Mouse (Mus musculus) embryonic facial prominence, embryonic 13.5 days (tissue): ENCODE measurements around the gene Cckar. TPM values are rescaled to one million over a fixed set of nuclear protein-coding genes. Genes with fewer than 3 reads are reported as not detected.

Source experiments
- ATAC-seq: fragments of 200-750 bp; cut with Nextera tagmentation; 2 replicates; pipeline ENCODE4 v1.8.0; 2017; ENCODE audit warnings: low read depth; ENCODE audit not compliant: insufficient number of reproducible peaks, insufficient read depth, low FRiP score, low TSS enrichment
- H3K27ac ChIP-seq: fragments of 300-500 bp; sonication (generic); 2 replicates; pipeline ENCODE4 v1.5.1; 2015; ENCODE audit warnings: moderate library complexity, mild to moderate bottlenecking, inconsistent platforms
- H3K27me3 ChIP-seq: fragments of 300-500 bp; sonication (generic); 2 replicates; pipeline ENCODE4 v1.6.1; 2015; ENCODE audit warnings: mild to moderate bottlenecking, inconsistent platforms
- H3K36me3 ChIP-seq: fragments of 300-500 bp; sonication (generic); 2 replicates; pipeline ENCODE4 v1.6.1; 2015; ENCODE audit warnings: mild to moderate bottlenecking, inconsistent platforms
- H3K4me1 ChIP-seq: fragments of 300-500 bp; sonication (generic); 2 replicates; pipeline ENCODE4 v1.6.1; 2015; ENCODE audit warnings: inconsistent platforms
- H3K4me2 ChIP-seq: fragments of 300-500 bp; sonication (generic); 2 replicates; pipeline ENCODE4 v1.6.1; 2015; ENCODE audit warnings: moderate library complexity, mild to moderate bottlenecking, inconsistent platforms
- H3K4me3 ChIP-seq: fragments of 300-500 bp; sonication (generic); 2 replicates; pipeline ENCODE4 v1.5.1; 2015; ENCODE audit warnings: mild to moderate bottlenecking, inconsistent platforms
- H3K9ac ChIP-seq: fragments of 300-500 bp; sonication (generic); 2 replicates; pipeline ENCODE4 v1.6.1; 2015; ENCODE audit warnings: mild to moderate bottlenecking, inconsistent platforms
- H3K9me3 ChIP-seq: fragments of 300-500 bp; sonication (generic); 2 replicates; pipeline ENCODE4 v1.6.1; 2016; ENCODE audit warnings: inconsistent platforms
- WGBS: fragments of 180-500 bp; shearing (Covaris S2); methylation state at CpG from one replicate; pipeline ENCODE4 v1.1.7; 2015; ENCODE audit warnings: mixed read lengths; 5-methylcytosine and 5-hydroxymethylcytosine counted together
- polyA plus RNA-seq: library from polyadenylated mRNA; unstranded; fragments of >200 nt; fragmentation: Nextera tagmentation; extraction: Ambion mirVana; gene quantifications from 2 replicates; pipeline ENCODE4 v1.2.1, GENCODE M21; 2015

Cckar gene
- 0.26 and 0.37 TPM in 2 replicates for polyA plus RNA-seq

DNA sequence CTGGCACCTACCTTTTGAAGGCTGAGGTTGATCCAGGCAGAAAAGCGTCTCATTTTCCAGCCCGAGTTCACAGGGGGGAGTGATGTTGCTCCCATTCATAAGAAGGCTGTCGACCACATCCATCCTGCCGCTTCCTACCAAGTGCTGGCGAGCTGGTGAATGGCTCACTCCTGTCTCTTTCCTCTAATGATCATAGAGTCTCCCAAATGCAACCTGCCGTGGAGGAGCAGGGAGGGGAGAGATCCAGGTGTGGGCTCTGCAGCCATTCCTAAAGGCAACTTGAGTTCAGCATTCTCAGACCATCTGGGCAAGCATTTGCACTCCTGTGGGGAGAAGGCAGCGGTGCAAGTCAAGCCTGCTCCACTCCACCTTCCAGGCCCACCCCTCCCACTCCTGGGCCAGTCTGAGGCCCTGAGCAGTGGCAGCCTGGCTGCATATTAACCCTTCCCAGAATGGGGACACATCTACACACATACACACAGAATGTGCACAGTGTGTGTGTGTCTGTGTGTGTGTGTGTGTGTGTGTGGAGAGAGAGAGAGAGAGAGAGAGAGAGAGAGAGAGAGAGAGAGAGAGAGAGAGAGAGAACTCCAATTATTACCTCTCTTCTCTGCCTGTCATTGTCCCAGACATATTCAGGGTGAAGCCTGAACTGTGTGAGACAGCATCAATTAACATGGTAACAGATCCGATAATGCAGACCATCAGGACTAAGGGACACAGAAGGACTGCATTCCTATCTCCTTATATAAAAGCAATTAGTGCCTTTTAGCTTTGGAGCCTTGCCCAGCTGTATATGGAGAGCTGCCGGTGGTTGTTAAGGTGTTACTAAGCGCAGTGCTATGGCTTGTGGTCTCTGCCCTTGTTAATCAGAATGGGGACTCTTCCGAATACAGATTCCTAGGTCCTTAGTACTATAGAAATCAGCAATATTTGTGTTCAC is at the start of gene Cckar:
Cckar (minus strand) TSS at position 471 of the 943 bp plus-strand sequence.
- H3K4me1 ChIP-seq = peaks cover 11% of the 10 kb centered on the region
- H3K36me3 ChIP-seq = no peaks in the 10 kb centered on the region
- no peak within 1 kb of the TSS for H3K9ac ChIP-seq
- ATAC-seq = peak; percentile 59; the same call in 1 of the 2 replicates
- H3K4me3 ChIP-seq = no peak within 1 kb of the TSS
- peak within 1 kb of the TSS; percentile 16; the same call in 1 of the 2 replicates for H3K4me2 ChIP-seq
- no peaks in the 10 kb centered on the region for H3K27me3 ChIP-seq
- H3K9me3 ChIP-seq = no peaks in the 10 kb centered on the region
- H3K27ac ChIP-seq = no peak within 1 kb of the TSS
- WGBS = 31% methylated on average over 11 of the region's 11 CpGs

DNA sequence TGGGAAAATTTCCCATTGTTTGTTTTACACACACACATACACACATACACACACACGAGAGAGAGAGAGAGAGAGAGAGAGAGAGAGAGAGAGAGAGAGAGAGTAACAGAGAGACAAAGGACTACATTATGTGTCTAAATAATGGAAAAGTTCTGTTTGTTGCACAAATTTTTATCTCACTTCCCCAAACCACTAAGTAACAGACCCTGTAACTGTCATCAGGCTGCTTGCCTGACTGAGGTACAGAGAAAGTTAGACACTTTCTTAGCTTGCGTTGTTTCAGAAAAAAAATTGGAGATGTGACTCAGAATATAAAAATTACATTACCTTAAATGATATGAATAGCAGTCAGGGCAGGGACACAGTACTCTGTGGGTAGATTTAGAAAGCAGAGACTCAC is 36.6 kb upstream of the Cckar start:
- H3K9ac ChIP-seq = no peak overlapping the region
- H3K36me3 ChIP-seq = no peaks in the 10 kb centered on the region
- 77% methylated on average over 2 of the region's 2 CpGs for WGBS
- H3K4me3 ChIP-seq = no peak overlapping the region
- no peaks in the 10 kb centered on the region for H3K9me3 ChIP-seq
- no peaks in the 10 kb centered on the region for H3K27me3 ChIP-seq
- H3K4me1 ChIP-seq = no peaks in the 10 kb centered on the region
- no peak overlapping the region for H3K4me2 ChIP-seq
- H3K27ac ChIP-seq = no peak overlapping the region
- no peak for ATAC-seq

DNA sequence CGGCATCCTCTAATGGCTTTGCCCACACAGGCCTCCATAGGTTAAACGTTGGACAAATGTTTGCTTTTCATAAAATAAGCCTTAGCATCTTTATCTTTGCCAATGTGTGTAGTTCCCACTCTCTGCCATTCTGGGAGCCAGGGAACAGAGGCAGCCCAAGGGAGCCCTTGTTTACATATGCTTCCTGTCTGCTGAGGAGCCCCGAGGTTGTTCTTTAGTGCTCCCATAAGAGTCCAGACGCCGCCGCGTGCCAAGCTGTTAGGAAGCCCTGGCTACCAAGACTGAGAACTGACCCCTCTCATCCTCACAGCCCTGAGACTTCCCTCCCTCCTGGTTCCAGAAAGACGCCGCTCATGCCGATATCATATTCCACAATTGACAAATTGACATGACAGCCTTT is 25.4 kb upstream of the Cckar start:
- no peak for ATAC-seq
- H3K27ac ChIP-seq = no peak overlapping the region
- no peak overlapping the region for H3K9ac ChIP-seq
- H3K36me3 ChIP-seq = no peaks in the 10 kb centered on the region
- no peaks in the 10 kb centered on the region for H3K27me3 ChIP-seq
- H3K4me3 ChIP-seq = no peak overlapping the region
- no peak overlapping the region for H3K4me2 ChIP-seq
- no peaks in the 10 kb centered on the region for H3K9me3 ChIP-seq
- no peaks in the 10 kb centered on the region for H3K4me1 ChIP-seq
- WGBS = 59% methylated on average over 10 of the region's 10 CpGs

DNA sequence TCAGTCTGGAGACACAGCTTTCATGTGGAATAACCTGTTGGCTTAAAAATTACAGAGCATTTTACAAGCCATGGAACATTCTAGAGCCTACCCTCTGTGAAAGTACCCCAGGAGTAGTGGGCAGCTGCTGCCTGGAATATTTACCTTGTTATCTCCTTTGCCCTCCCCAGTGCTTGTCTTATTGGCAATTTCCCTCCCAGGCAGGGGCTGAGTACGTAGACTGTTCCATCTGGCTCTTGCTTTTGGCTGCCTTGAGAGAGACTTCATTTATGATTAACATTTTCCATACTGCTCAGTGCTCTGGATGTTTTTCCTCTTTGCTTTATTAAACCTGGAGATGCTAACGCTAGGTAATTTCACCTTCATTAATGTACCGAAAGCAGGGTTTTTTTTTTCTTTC is 20.1 kb upstream of the Cckar start:
- H3K4me3 ChIP-seq = no peak overlapping the region
- no peak for ATAC-seq
- H3K4me2 ChIP-seq = no peak overlapping the region
- H3K36me3 ChIP-seq = no peaks in the 10 kb centered on the region
- no peak overlapping the region for H3K9ac ChIP-seq
- 76% methylated on average over 3 of the region's 3 CpGs for WGBS
- no peaks in the 10 kb centered on the region for H3K9me3 ChIP-seq
- H3K4me1 ChIP-seq = no peaks in the 10 kb centered on the region
- H3K27me3 ChIP-seq = no peaks in the 10 kb centered on the region
- H3K27ac ChIP-seq = no peak overlapping the region

DNA sequence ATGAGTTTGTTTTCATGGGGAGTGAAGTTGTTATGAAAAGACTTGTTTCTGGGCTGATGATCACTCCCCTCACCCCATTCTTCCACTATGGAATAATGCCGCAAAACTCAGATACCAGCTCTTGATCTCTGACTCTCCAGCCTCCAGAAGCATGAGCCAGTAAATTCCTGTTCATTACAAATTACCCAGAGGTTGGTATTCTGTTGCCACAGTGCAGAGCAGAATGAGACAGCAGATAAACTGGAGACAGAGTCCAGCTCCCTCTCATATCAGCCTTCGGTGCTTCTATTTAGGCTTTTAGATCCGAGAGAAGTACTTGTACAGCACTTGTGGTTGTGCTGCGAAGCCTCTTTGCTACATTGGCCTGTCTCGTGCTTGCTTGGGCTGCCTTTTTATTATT is 18.5 kb upstream of the Cckar start:
- Histone ChIP-seq H3K4me1 (no peaks in the 10 kb centered on the region), H3K27me3 (no peaks in the 10 kb centered on the region), H3K9ac (no peak overlapping the region), H3K36me3 (no peaks in the 10 kb centered on the region), H3K27ac (no peak overlapping the region), H3K4me3 (no peak overlapping the region), H3K9me3 (no peaks in the 10 kb centered on the region), H3K4me2 (no peak overlapping the region)
- WGBS = 84% methylated on average over 5 of the region's 5 CpGs
- no peak for ATAC-seq

DNA sequence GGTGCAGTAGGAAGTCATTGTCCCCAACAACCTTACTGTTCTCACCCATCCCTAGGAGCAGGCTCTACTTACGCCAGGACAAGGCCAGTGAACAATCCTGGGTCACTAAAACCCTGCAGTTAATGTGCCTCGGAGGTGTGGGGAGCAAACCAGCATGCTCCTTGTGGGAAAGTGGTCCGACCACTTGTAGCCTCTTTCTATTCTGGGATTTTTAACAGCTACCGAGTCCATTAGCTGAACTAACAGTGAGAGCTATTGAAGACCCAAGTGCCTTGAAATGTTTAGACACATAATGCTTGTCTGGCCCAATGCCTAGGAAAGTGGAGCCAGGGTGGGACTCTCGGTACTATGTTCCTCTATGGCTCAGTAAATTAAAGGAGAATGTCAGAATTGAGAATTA is 9.0 kb upstream of the Cckar start:
- WGBS = 64% methylated on average over 5 of the region's 5 CpGs
- no peaks in the 10 kb centered on the region for H3K36me3 ChIP-seq
- no peak overlapping the region for H3K9ac ChIP-seq
- no peak overlapping the region for H3K4me3 ChIP-seq
- ATAC-seq = no peak
- no peaks in the 10 kb centered on the region for H3K27me3 ChIP-seq
- no peak overlapping the region for H3K27ac ChIP-seq
- H3K9me3 ChIP-seq = no peaks in the 10 kb centered on the region
- no peaks in the 10 kb centered on the region for H3K4me1 ChIP-seq
- no peak overlapping the region for H3K4me2 ChIP-seq

DNA sequence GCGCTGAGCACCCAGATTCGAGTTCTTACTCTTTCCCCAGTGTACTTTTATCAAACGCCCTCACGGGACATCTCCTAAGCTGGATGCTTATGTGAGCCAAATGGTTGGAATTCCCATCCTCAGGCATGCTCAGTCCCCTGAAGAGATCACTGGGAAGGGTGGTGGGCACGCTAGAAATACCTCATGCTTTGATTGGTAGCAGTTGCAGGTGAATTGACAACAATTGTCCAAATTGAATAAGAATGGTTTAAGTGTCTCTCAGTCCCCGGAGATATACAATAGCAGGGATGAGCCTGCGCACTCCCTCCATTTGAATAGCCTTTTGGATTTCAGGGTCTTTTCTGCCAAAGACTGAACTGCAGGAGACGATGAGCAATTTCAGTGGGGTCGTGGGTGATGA is 3.8 kb upstream of the Cckar start:
- no peak overlapping the region for H3K4me2 ChIP-seq
- no peaks in the 10 kb centered on the region for H3K27me3 ChIP-seq
- peaks cover 11% of the 10 kb centered on the region for H3K4me1 ChIP-seq
- no peak for ATAC-seq
- H3K36me3 ChIP-seq = no peaks in the 10 kb centered on the region
- 62% methylated on average over 9 of the region's 9 CpGs for WGBS
- no peak overlapping the region for H3K27ac ChIP-seq
- H3K4me3 ChIP-seq = no peak overlapping the region
- H3K9ac ChIP-seq = no peak overlapping the region
- no peaks in the 10 kb centered on the region for H3K9me3 ChIP-seq

DNA sequence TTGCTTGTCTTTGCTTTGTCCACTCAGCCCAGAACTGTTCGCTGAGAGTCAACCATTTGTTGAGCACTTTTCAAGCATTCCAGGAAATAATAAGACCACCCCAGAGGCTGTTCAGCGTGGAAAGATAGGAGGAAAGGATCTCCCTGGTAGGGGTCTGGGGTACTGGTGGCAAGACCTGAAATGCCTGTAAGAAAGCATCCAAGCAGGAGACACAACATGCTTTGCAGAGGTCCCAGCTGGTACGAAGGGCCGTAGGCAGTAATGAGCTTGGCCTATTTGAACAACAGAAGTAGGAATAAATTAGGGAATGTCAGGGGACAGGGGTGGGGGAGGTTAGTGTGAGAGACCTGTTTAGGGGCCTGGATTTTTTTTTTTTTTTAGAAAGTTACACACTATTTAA is 686 bp upstream of the Cckar start:
- WGBS = 59% methylated on average over 4 of the region's 4 CpGs
- no peak for ATAC-seq
- Histone ChIP-seq H3K36me3 (no peaks in the 10 kb centered on the region), H3K9ac (no peak overlapping the region), H3K9me3 (no peaks in the 10 kb centered on the region), H3K4me3 (no peak overlapping the region), H3K27me3 (no peaks in the 10 kb centered on the region), H3K4me1 (peaks cover 11% of the 10 kb centered on the region), H3K27ac (no peak overlapping the region), H3K4me2 (no peak overlapping the region)

DNA sequence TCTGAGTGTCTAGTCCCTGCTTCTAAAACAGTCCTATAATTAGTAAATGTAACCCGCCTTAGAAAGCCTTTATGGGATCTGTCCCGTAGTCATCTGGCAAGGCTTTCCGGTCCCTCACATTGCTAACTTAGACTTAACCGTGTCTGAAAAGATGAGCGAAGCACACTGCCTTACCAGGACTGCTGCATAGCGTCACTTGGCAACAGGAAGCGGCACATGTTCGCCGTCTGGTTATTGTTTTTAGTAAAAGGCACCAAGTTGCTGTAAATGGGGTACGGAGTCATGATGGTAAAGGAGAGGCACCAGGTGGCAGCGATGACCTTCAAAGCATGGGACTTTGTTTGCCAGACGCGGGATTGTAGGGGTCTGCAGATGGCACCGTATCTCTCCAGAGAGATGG is 4.8 kb downstream of the Cckar start:
- WGBS = 84% methylated on average over 14 of the region's 14 CpGs
- Histone ChIP-seq H3K4me2 (no peak overlapping the region), H3K27ac (no peak overlapping the region), H3K9me3 (no peaks in the 10 kb centered on the region), H3K4me3 (no peak overlapping the region), H3K27me3 (no peaks in the 10 kb centered on the region), H3K36me3 (no peaks in the 10 kb centered on the region), H3K4me1 (peaks cover 11% of the 10 kb centered on the region), H3K9ac (no peak overlapping the region)
- no peak for ATAC-seq

DNA sequence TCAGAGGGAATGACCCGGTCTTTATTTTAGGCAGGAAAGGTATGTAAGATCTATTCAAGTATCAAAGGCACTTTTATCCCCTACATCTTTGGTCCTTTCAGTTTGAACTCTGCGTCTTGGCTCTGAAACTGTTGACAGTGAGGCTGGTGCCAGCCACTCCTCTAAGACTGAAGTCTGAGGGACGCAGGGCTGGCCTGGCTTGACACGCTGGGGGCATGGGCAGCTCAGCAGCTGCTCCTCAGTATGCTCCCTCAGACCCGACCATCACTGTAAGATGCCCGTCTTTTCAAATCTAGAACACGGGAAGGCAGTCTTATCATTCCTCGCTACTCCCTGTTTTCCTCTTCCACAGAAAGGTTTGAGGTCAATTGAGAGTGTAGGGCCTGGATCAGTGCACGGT is 9.7 kb downstream of the Cckar start:
- Histone ChIP-seq H3K36me3 (no peaks in the 10 kb centered on the region), H3K9me3 (no peaks in the 10 kb centered on the region), H3K27me3 (no peaks in the 10 kb centered on the region), H3K4me1 (no peaks in the 10 kb centered on the region), H3K4me2 (no peak overlapping the region), H3K4me3 (no peak overlapping the region), H3K27ac (no peak overlapping the region), H3K9ac (no peak overlapping the region)
- 82% methylated on average over 9 of the region's 9 CpGs for WGBS
- ATAC-seq = no peak

DNA sequence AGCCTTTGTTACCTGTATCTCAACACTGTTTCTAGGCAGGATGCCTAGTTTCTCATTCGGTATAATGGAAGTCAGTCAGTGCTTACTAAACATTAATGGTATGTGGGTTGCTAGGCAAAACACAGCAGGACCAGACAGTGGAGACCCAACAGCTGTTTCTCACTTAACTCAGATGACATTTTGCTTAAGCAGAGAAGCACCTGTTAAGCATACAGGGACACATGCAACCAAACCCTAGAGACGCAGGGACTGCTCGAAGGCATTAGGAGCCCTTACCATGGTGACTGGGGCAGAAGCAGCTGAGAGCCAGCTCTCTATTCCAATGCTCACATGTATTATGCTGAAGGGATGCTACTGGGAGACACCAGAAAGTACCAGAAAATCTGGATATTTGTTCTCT is 10.8 kb downstream of the Cckar start:
- no peaks in the 10 kb centered on the region for H3K27me3 ChIP-seq
- WGBS = 73% methylated on average over 3 of the region's 3 CpGs
- H3K4me2 ChIP-seq = no peak overlapping the region
- no peak overlapping the region for H3K27ac ChIP-seq
- no peak overlapping the region for H3K4me3 ChIP-seq
- no peaks in the 10 kb centered on the region for H3K9me3 ChIP-seq
- ATAC-seq = no peak
- no peaks in the 10 kb centered on the region for H3K4me1 ChIP-seq
- H3K36me3 ChIP-seq = no peaks in the 10 kb centered on the region
- H3K9ac ChIP-seq = no peak overlapping the region

DNA sequence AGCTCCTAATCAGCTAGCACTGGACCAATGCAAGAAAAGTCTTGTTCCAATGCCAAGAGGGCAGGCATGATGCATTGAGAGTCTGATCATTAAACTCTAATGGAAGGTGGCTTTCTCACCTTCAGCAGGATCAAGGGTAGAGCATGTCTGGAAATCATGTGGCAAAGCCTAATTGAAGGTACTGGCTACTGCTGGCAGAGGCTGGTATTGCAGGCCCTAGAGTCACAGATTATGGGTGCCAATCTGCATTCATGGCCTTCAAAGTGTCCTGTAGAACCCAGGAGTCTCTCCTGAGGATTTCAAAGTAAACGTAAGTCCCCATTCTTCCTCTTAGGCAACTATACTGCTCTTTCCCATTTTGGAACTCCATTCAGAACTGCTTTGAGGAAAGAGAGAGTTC is 14.8 kb downstream of the Cckar start:
- Histone ChIP-seq H3K9ac (no peak overlapping the region), H3K4me1 (no peaks in the 10 kb centered on the region), H3K27me3 (no peaks in the 10 kb centered on the region), H3K27ac (no peak overlapping the region), H3K4me3 (no peak overlapping the region), H3K4me2 (no peak overlapping the region), H3K36me3 (no peaks in the 10 kb centered on the region), H3K9me3 (no peaks in the 10 kb centered on the region)
- WGBS = 91% methylated on average over 1 of the region's 1 CpGs
- ATAC-seq = no peak
